Mouse (Mus musculus) cortical plate, adult 2 months (tissue): ENCODE results near the gene Alg9.

Experiments used
- CTCF ChIP-seq: fragments of 200-500 bp; IDR thresholded peaks from 2 replicates; pipeline ENCODE4 v1.5.1; 2011; ENCODE audit warnings: mild to moderate bottlenecking, control low read depth, low read length; ENCODE audit not compliant: insufficient read depth; ENCODE audit errors: extremely low read depth
- POLR2A ChIP-seq: fragments of 200-500 bp; IDR thresholded peaks from 2 replicates; pipeline ENCODE4 v1.6.1; 2011; ENCODE audit warnings: mild to moderate bottlenecking, low read length, control low read depth; ENCODE audit not compliant: insufficient read depth; ENCODE audit errors: extremely low read depth

DNA sequence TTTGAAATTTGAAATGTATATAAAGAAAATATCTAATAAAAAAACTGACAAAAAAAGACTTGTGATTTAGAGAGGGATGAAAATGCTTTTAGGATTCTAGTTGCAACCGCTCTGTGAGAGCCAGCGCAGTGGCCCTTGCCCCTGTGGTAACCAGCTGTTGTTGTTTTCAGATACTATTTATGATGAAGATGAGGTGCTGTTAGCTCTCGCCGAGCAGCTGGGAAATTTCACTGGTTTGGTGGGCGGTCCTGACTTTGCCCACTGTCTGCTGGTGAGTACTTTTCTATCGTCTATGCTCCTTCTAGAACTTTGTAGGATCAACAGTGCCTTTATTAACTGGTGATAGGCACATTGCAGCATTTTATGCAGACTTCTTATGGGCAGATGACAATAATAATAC is 83.9 kb downstream of the Alg9 start:
- TF ChIP-seq POLR2A (no peak), CTCF (no peak)
